Mouse (Mus musculus): ENCODE measurements around the gene Icam2.
"Not testable (repeated sequence)": the region's sequence is repeated elsewhere in the genome, so short reads cannot be mapped to it uniquely, and the experiment has no call there.

Icam2 gene

DNA sequence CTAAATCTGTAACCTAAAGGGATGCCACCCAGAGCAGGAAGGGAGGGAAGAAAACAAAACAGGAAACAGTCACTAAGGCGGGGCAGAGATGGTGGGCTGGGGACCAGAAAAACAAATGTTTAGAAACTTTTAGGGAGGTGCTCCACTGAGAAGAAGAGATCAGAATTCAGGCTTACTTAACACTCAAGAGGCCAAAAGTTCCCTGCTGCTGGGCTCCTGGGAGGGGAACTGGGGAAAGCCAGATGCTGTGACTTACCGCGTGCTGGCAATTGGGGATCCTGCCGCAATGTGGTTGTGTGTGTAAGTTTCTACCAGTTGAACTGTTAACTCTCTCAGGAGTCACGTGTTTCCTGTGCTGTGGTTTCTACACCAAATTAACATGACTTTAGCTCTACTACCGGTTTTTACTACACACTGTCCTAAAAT is at the start of gene Icam2:
Icam2 (minus strand) TSS at position 285 of the 426 bp plus-strand sequence.
- no peak for DNase-seq

GRCm38 (mm10) chr11:106437543-106437942 is 49.7 kb upstream of the Icam2 start:
- no peak for DNase-seq

DNA sequence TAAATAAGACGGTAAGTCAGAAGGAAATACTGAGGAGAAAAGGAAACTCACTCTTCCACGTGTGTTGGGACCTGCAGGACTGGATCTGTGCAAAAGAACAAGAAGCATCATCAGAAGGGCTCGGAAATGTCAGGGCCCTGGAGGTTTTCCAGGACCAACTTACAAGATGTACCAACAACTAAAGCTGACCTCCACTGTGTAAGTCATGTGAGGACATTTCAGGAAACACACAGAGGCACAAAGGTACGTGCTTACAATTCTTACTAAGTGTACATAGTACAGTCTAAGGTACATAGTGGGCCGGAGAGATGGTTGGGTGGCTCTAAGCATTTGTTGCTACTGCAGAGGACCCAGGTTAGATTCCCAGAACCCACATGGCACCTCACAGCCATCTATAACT is 49.2 kb upstream of the Icam2 start:
- peak; percentile 5 for DNase-seq

- no peak for DNase-seq
Measured at GRCm38 (mm10) chr11:106430392-106430791, 42.5 kb upstream of the Icam2 start.

DNA sequence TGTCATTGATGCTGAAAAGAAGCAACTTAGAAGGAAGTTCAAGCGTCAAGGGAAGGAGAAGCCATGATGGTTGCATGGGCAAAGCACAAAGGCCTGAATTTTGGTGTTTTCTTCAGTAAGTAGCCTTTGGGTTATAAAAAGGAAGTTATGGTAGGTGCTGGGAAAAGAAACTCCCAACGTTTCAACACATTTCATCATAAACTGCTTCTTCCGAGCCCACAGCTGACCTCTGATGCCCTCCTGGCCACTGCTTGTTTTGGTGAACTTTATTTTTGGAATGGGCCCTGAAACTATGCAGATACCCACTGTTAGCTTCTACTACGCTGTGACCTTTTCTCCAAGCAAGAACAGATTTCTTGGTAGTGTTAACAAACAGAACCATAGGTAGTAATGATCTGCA is 41.8 kb upstream of the Icam2 start:
- DNase-seq = no peak

GRCm38 (mm10) chr11:106428556-106428955 is 40.7 kb upstream of the Icam2 start:
- no peak for DNase-seq

DNA sequence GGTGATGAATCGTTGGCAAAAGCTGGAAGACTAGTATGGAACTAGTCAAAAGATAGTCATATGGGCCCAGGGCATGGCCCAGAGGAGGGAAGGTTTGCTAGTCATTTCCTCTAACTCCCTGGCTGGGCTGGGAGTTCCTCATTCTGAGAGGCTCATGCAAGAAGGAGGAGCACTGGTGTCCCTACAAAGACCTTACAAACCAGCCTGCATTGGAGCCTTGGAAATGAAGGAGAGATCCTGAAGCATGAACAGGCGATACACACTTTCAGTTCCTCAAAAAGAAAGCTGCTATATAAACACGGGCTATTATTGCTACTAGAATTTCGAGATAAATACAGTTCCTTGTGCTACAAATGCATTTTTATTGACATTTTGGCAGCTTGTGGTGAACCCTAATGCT is 40.2 kb upstream of the Icam2 start:
- DNase-seq = no peak

- DNase-seq = no peak
Measured at GRCm38 (mm10) chr11:106426447-106426846, 38.6 kb upstream of the Icam2 start.

DNA sequence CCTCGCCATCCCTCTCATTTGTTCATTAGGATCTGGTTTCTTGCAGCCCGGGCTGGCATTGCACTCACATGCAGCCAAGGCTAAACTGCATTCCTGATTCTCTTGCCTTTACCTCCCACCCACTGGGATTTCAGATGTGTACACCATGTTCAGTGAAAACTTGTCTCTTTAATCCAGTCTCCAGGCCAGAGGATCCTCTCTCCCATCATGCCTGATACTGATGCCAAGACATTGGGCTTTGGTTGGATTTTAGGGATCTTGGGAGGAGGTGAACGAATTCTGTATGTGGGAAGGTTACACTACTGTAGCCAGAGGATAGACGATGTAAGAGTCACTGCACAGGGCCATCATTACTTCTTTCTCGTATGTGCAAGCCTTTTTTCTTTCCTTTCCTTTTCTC is 37.3 kb upstream of the Icam2 start:
- no peak for DNase-seq

- DNase-seq = no peak
Measured at GRCm38 (mm10) chr11:106419262-106420102, 31.6 kb upstream of the Icam2 start.

DNA sequence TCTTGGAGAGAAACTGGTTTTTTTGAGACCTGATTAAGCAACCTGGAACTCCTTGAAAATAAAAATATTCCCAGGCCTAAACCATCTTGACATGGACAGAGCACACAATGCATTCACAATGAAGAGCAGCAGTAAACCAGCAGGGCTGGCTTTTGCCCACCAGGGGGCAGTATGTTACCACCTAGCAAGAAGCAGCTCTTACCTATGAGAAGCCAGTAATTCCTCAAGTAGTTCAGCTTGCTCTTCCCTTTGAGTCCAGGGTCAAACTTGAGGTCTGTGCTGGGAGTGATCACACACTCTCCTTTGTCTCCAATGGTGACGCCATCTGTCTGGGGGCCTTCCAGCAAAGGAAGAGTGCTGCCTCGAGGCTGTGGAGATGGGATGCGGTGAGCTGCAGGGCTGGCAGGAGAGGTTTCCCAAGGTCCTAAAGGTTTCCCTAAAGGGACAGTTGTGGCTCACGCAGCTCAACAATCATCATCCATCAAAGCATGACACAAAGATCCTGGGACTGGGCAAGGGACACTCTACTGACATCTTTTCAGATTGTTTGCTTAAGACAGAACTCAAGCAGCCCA is 30.8 kb upstream of the Icam2 start:
- DNase-seq = peak; percentile 90

GRCm38 (mm10) chr11:106417860-106418259 is 30.0 kb upstream of the Icam2 start:
- no peak for DNase-seq

- DNase-seq = no peak
Measured at GRCm38 (mm10) chr11:106416331-106416730, 28.5 kb upstream of the Icam2 start.

DNA sequence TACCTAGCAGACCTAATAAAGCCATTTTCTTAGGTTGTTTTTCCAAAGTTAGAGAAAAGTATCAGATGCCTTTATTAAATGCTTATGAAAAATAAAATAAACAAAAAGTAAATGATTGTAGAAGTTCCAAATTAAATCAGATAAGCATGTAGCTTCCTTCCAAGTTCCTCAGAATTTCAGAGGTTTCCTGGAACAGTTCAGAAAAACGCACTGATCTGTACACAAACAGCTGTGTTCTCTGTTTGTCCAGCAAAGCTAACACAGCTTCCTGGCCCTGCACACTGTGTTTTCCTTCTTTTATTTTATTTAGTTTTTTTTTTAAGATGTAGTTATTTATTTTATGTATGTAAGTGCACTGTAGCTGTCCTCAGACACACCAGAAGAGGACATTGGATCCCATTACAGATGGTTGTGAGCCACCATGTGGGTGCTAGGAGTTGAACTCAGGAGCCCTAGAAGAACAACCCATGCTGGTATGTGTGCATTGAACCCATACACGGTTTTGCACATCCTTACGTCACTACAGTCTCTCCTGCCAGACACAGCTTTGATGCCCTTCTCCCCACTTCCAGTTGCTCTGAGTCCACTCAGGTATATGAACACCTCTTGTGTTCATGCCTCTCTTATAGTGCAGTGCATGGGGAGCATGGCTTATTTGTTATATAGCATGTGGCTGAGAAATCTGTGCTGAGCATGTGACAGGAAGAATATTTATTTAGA is 24.9 kb upstream of the Icam2 start:
- no peak for DNase-seq

- DNase-seq = no peak
Measured at GRCm38 (mm10) chr11:106411157-106411556, 23.3 kb upstream of the Icam2 start.

GRCm38 (mm10) chr11:106410507-106410906 is 22.6 kb upstream of the Icam2 start:
- no peak for DNase-seq

GRCm38 (mm10) chr11:106410011-106410410 is 22.1 kb upstream of the Icam2 start:
- DNase-seq = no peak

DNA sequence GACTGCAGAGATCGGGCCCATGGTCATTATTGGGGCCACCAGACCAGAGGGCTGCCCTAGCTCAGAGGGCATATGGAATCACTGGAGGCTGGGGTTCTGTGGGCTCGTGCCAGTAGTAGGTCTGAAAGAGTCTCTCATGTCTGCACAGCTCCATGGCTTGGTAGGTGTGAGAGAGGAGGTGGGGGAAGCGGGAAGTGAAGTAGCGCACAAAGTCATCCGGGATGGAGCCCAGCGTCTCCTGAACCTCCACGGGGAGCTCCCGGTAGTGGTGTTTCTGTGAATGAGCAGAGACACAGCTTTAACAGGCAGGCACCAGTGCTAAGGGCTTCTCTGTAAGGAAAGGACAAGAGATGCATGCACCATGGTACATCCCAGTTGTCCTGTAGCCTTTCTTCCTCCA is 10.6 kb upstream of the Icam2 start:
- DNase-seq = no peak

- DNase-seq = no peak
Measured at GRCm38 (mm10) chr11:106397656-106398055, 9.8 kb upstream of the Icam2 start.

DNA sequence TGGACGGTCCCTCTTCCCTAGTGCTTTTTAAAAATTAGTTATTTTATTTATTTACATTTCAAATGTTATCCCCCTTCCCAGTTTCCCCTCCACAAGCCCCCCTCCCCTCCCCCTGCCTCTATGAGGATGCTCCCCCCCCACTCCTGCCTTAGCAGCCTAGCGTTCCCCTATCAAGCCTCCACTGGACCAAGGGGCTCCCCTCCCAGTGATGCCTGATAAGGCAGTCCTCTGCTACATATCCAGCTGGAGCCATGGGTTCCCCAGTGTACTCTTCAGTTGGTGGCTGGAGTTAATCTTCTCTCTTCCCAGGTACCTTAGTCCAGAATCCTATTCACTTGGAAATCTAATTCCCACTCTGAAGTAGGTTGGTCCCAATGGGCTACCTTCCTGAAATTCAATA is 6.2 kb upstream of the Icam2 start:
- DNase-seq = not testable (repeated sequence)

DNA sequence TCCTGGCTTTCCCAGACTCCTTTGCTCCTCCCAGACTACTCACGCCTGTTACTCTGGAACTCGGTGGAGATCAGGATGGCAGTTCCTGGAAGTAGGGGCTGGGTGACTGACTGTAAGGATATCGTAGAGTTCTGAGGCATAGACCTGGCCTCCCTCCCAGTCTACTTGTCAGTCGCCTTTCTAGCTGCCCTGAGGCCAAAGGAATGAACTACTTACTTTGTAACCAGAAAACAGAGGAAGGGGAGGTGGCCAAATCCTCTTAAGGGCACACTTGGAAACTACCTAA is 5.4 kb upstream of the Icam2 start:
- no peak for DNase-seq

GRCm38 (mm10) chr11:106392597-106393330 is 4.9 kb upstream of the Icam2 start:
- DNase-seq = no peak

DNA sequence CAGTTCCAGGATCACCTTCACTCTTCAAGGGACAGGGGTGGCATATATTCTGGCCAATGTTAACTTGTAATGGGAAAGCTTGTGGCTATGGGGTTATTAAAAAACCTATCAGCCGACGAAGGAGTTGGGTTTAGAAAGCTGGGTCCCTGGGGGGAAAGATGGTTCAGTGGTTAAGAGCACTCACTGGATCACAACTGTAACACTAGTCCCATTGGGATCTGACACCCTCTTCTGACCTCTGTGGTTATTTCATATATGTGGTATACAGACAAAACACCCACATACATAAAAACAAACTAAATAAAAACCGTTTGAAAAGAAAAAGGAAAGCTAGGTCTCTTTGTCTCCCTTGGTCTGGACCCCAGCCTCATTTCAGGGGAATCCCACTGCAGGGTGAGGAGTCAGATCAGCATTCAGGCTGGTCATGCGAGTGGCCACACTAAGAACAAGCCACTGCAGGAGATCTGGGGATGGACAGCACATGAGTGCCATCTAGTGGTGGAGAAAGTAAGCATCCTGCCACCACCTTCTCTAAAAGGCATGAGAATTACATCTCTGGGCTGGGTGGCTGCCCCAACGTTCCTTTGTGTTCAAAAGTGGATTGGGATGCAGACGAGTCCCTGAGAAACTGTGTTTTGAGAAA is 3.8 kb upstream of the Icam2 start:
- peak; percentile 84 for DNase-seq

Measured in kidney, postnatal 14 days (tissue).